Mouse (Mus musculus): ENCODE results near the gene Pou2f1.

DNA sequence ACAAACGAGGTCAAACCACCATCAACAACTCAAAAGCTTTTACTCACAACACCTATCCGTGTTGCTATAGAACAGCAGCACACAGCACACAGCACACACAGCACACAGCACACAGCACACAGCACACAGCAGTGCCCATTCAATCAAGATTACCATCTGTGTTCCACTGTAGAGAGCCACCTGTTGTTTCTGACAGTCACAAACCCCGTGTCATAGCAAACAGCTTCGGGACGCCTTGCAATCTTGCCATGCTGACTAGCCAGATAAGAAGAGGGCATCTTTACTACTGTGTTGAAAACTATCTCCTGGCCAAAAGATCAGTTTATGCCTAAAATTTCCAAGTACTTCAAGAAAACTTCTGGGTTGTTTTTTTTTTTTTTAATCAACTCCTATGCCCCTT lies 12.1 kb upstream of the Pou2f1 start:
- TF ChIP-seq CTCF (IDR thresholded peaks at IDR 0.05; ENCODE audit: borderline replicate concordance, extremely low read depth, insufficient read depth, insufficient read length) (no peak), POLR2A (IDR thresholded peaks at IDR 0.05; ENCODE audit: borderline replicate concordance, extremely low read depth, insufficient read depth, insufficient read length, poor library complexity, severe bottlenecking) (no peak)
